Mouse (Mus musculus) hindbrain, embryonic 16.5 days (tissue): ENCODE data around the gene Spaca6. TPM values are rescaled to one million over a fixed set of nuclear protein-coding genes. Genes with fewer than 3 reads are reported as not detected.
"Not testable (repeated sequence)": the region's sequence is repeated elsewhere in the genome, so short reads cannot be mapped to it uniquely, and the experiment has no call there.

Source experiments
- ATAC-seq: fragments of 200-750 bp; cut with Nextera tagmentation; 2 replicates; pipeline ENCODE4 v1.8.0; 2017; ENCODE audit warnings: moderate TSS enrichment, moderate library complexity
- H3K27ac ChIP-seq: fragments of 300-500 bp; sonication (generic); 2 replicates; pipeline ENCODE4 v1.5.1; 2014; ENCODE audit warnings: low read depth, mild to moderate bottlenecking, control low read depth, low read length, moderate library complexity
- H3K27me3 ChIP-seq: fragments of 300-500 bp; sonication (generic); replicated peaks from 2 replicates; pipeline ENCODE4 v1.6.1; 2014; ENCODE audit warnings: low read length; ENCODE audit not compliant: control insufficient read depth, insufficient read depth
- H3K36me3 ChIP-seq: fragments of 300-500 bp; sonication (generic); 2 replicates; pipeline ENCODE4 v1.6.1; 2014; ENCODE audit warnings: mild to moderate bottlenecking, low read length, moderate library complexity, mixed read lengths; ENCODE audit not compliant: control insufficient read depth, insufficient read depth
- H3K4me1 ChIP-seq: fragments of 300-500 bp; sonication (generic); 2 replicates; pipeline ENCODE4 v1.6.1; 2014; ENCODE audit warnings: low read depth, low read length; ENCODE audit not compliant: control insufficient read depth, insufficient read depth
- H3K4me2 ChIP-seq: fragments of 300-500 bp; sonication (generic); 2 replicates; pipeline ENCODE4 v1.6.1; 2014; ENCODE audit warnings: mild to moderate bottlenecking, low read length, control low read depth, moderate library complexity
- H3K4me3 ChIP-seq: fragments of 300-500 bp; sonication (generic); 2 replicates; pipeline ENCODE4 v1.5.1; 2014; ENCODE audit warnings: mild to moderate bottlenecking, low read length, control low read depth, moderate library complexity
- H3K9ac ChIP-seq: fragments of 300-500 bp; sonication (generic); 2 replicates; pipeline ENCODE4 v1.6.1; 2014; ENCODE audit warnings: low read depth, mild to moderate bottlenecking, control low read depth, low read length, moderate library complexity
- H3K9me3 ChIP-seq: fragments of 300-500 bp; sonication (generic); 2 replicates; pipeline ENCODE4 v1.6.1; 2014; ENCODE audit warnings: mild to moderate bottlenecking, low read length, moderate library complexity; ENCODE audit not compliant: control insufficient read depth
- WGBS: fragments of 180-500 bp; shearing (Covaris S2); extraction: QIAGEN DNeasy Blood & Tissue Kit; methylation state at CpG from one replicate; pipeline ENCODE4 v1.1.7; 2014; 5-methylcytosine and 5-hydroxymethylcytosine counted together
- polyA plus RNA-seq: library from polyadenylated mRNA; unstranded; fragments of >200 nt; fragmentation: Nextera tagmentation; extraction: Ambion mirVana; gene quantifications from 2 replicates; pipeline ENCODE4 v1.2.1, GENCODE M21; 2015

The Spaca6 gene
- polyA plus RNA-seq, 1 experiment from 2014 or later: 24.6 TPM

DNA sequence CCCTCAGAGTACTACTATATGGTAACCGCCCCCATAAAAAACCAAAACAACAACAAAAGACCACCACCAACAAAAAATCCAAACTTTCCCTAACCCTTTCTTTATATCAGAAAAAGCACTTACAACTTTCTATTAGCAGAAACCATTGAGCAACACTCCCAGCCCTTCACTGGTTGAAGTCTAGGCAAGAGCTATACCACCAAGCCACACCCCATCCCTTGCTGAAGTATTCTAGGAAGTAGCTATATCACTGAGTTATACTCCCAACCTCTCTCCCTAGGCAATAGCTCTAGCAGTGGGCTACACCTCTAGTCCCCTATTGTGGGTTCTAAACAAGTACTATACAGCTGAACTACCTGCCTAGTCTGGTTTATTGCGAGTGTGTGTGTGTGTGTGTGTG, 12.3 kb downstream of the Spaca6 start:
- Histone ChIP-seq H3K4me3 (no peak overlapping the region), H3K4me2 (peak overlapping the region; percentile 83), H3K9me3 (no peaks in the 10 kb centered on the region), H3K9ac (no peak overlapping the region), H3K27me3 (no peaks in the 10 kb centered on the region), H3K4me1 (peaks cover 23% of the 10 kb centered on the region), H3K27ac (no peak overlapping the region), H3K36me3 (0 out of 2 replicates have a peak, but pooled peaks cover 2% of the 10 kb centered on the region)
- WGBS: 100% methylated on average over 2 of the region's 2 CpGs
- no peak for ATAC-seq

DNA sequence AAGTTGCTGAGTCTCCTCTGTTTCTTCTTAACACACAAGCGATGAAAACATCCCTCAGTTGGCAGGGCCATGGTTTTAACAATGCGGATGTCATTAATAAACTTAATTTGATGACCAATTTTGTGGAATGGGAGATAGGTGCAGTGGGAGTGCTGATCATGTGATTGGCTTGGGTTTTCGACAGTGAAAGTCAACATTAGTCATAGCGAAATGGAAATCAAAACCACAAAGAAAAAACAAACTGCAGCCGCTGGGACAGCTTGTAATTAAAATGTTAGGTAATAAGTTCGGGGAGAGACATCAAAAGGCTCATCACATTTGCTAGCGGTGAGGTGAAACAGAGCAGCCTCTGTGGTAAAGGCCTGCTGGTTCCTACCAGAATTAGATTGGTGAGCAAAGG, 13.8 kb downstream of the Spaca6 start:
- H3K4me3 ChIP-seq: no peak overlapping the region
- H3K36me3 ChIP-seq: 0 out of 2 replicates have a peak, but pooled peaks cover 2% of the 10 kb centered on the region
- no peaks in the 10 kb centered on the region for H3K27me3 ChIP-seq
- WGBS: 95% methylated on average over 7 of the region's 7 CpGs
- no peak for ATAC-seq
- H3K27ac ChIP-seq: no peak overlapping the region
- H3K4me1 ChIP-seq: peaks cover 21% of the 10 kb centered on the region
- H3K4me2 ChIP-seq: no peak overlapping the region
- no peak overlapping the region for H3K9ac ChIP-seq
- no peaks in the 10 kb centered on the region for H3K9me3 ChIP-seq

- 71% methylated on average over 27 of the region's 27 CpGs for WGBS
- Histone ChIP-seq H3K36me3 (no peaks in the 10 kb centered on the region), H3K4me3 (no peak overlapping the region), H3K4me1 (peaks cover 7% of the 10 kb centered on the region), H3K27me3 (no peaks in the 10 kb centered on the region), H3K9me3 (no peaks in the 10 kb centered on the region), H3K4me2 (no peak overlapping the region), H3K27ac (no peak overlapping the region), H3K9ac (no peak overlapping the region)
- peak; percentile 63 for ATAC-seq
These were observed 16.7 kb downstream of the Spaca6 start for GRCm38 (mm10) chr17:17843534-17844261.

DNA sequence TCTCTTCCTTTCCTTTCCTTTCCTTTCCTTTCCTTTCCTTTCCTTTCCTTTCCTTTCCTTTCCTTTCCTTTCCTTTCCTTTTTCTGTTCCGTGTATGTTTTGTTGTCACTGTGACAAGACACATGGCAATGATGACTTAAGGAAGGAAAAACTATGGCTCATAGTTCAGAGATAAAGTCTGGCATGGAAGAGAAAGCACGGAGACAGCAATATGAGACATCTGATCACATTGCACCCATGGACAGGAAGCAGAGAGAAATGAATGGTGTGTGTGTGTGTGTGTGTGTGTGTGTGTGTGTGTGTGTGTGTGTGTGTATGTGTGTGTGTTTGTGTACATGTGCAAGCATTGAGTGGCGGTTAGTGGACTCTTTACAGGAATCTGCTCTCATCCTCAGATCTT, 17.6 kb downstream of the Spaca6 start:
- H3K27me3 ChIP-seq, H3K4me1 ChIP-seq, H3K4me3 ChIP-seq, H3K9ac ChIP-seq, H3K36me3 ChIP-seq, H3K9me3 ChIP-seq, ATAC-seq, H3K27ac ChIP-seq, H3K4me2 ChIP-seq: not testable (repeated sequence)
- 95% methylated on average over 3 of the region's 3 CpGs for WGBS

DNA sequence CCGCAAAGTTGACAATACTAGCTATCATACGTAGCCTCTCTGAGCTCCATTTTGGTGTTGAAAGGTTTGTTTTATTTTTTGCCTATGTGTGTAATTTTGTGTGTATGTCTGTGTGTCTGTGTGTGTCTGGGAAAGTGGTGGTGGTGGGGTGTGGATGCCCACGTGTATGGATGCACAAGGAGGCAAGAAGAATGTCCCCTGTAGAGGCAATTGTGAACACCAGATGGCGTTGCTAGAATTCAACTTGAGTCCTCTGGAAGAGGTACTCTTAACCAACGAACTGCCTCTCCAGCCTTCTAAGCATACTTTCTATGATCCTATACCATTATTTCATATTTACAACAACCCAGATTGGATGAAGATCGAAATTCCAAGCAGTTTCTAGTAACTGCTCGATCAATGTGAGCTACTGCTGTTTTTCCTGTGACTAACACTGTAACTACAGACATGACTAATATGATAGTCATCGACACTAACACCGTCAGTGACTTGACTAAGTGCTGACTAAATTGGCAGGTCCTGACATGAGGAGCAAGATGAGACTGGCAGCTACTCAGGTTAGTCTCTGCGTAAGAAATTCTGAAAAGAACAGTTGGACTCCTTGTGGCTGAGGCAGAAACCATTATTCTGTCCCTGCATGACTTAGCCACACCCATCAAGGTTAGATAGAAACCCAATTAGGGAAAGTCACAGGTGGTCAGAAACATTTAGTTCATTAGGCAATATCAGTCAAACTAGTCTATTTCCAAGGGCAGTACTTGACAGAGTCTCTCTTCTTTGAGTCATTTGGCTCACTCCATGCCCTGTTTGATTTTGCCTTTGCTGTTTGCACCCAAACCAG, 18.4 kb downstream of the Spaca6 start:
- H3K9me3 ChIP-seq: no peaks in the 10 kb centered on the region
- no peak overlapping the region for H3K27ac ChIP-seq
- no peaks in the 10 kb centered on the region for H3K36me3 ChIP-seq
- 73% methylated on average over 10 of the region's 10 CpGs for WGBS
- H3K9ac ChIP-seq: no peak overlapping the region
- H3K4me1 ChIP-seq: no peaks in the 10 kb centered on the region
- no peak overlapping the region for H3K4me3 ChIP-seq
- H3K27me3 ChIP-seq: no peaks in the 10 kb centered on the region
- no peak for ATAC-seq
- H3K4me2 ChIP-seq: no peak overlapping the region

GRCm38 (mm10) chr17:17848988-17849387, 22.0 kb downstream of the Spaca6 start:
- no peak for ATAC-seq
- Histone ChIP-seq H3K4me1 (no peaks in the 10 kb centered on the region), H3K4me2 (no peak overlapping the region), H3K27ac (no peak overlapping the region), H3K27me3 (no peaks in the 10 kb centered on the region), H3K4me3 (no peak overlapping the region), H3K36me3 (no peaks in the 10 kb centered on the region), H3K9ac (no peak overlapping the region), H3K9me3 (no peaks in the 10 kb centered on the region)
- WGBS: 86% methylated on average over 2 of the region's 2 CpGs

GRCm38 (mm10) chr17:17849906-17850712, 23.2 kb downstream of the Spaca6 start:
- Histone ChIP-seq H3K4me3 (peak overlapping the region; percentile 41), H3K36me3 (no peaks in the 10 kb centered on the region), H3K4me2 (peak overlapping the region; percentile 58), H3K9me3 (no peaks in the 10 kb centered on the region), H3K27ac (no peak overlapping the region), H3K27me3 (no peaks in the 10 kb centered on the region), H3K9ac (peak overlapping the region; percentile 47), H3K4me1 (no peaks in the 10 kb centered on the region)
- peak; percentile 74 for ATAC-seq
- WGBS: 21% methylated on average over 55 of the region's 55 CpGs

DNA sequence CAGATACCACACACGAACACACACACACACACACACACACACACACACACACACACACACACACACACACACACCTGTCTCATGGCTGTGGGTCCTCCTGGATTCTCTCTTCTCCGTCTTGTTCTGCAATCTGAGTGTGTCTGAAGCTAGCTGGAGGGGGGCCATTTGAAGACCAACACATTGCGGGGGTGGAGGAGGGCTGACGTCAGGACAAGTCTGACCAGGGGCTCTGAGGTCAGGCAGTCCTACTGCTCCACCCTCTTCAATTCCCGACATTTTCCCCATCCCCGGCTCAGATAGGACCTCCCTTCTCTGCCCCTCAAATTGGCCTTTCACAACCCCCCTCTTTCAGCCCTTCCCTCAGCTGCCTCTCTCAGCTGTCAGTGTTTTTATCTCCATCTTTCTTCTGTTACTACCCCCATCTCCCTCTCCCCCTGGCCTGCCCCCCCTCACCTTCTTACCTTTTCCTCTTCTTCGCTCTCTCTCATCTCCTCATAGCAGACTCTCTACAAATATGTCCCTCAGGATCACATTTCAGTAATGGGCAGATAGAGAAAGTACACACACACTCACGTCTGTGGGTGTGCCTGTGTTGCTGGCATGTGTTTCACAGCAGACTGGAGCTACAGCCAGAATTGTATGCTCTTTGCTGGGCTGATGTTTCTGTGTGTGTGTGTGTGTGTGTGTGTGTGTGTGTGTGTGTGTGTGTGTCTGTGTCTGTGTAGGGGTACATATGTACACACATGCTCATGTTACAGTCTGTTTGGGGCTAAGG, 28.3 kb downstream of the Spaca6 start, which contains the start of gene Has1:
Gene Has1, minus strand, starts transcription at position 142 of the 775 bp plus-strand sequence.
- no peak within 1 kb of the TSS for H3K4me2 ChIP-seq
- H3K4me3 ChIP-seq: no peak within 1 kb of the TSS
- H3K36me3 ChIP-seq: no peaks in the 10 kb centered on the region
- no peaks in the 10 kb centered on the region for H3K9me3 ChIP-seq
- H3K4me1 ChIP-seq: no peaks in the 10 kb centered on the region
- 52% methylated on average over 7 of the region's 8 CpGs for WGBS
- H3K27me3 ChIP-seq: no peaks in the 10 kb centered on the region
- no peak for ATAC-seq
- no peak within 1 kb of the TSS for H3K27ac ChIP-seq
- no peak within 1 kb of the TSS for H3K9ac ChIP-seq
